Mouse (Mus musculus) midbrain, embryonic 14.5 days (tissue): Measurements from ENCODE around the gene Ppm1l. TPM values are rescaled to one million over a fixed set of nuclear protein-coding genes. Genes with fewer than 3 reads are reported as not detected.

Experiments used
- ATAC-seq: fragments of 200-750 bp; cut with Nextera tagmentation; 2 replicates; pipeline ENCODE4 v1.8.0; 2017; ENCODE audit warnings: moderate number of reproducible peaks, moderate library complexity; ENCODE audit not compliant: low FRiP score, low TSS enrichment
- DNase-seq: peaks from one replicate; pipeline ENCODE4 v3.0.0-alpha.2; 2015
- H3K27ac ChIP-seq: fragments of 300-500 bp; sonication (generic); replicated peaks from 2 replicates; pipeline ENCODE4 v1.5.1; 2014; ENCODE audit warnings: mild to moderate bottlenecking, low read depth, low read length, moderate library complexity
- H3K27me3 ChIP-seq: fragments of 300-500 bp; sonication (generic); 2 replicates; pipeline ENCODE4 v1.6.1; 2014; ENCODE audit warnings: low read length, control low read depth, mixed read lengths; ENCODE audit not compliant: control insufficient read depth, insufficient read depth
- H3K36me3 ChIP-seq: fragments of 300-500 bp; sonication (generic); 2 replicates; pipeline ENCODE4 v1.6.1; 2014; ENCODE audit warnings: low read length, control low read depth; ENCODE audit not compliant: control insufficient read depth, insufficient read depth
- H3K4me1 ChIP-seq: fragments of 300-500 bp; sonication (generic); 2 replicates; pipeline ENCODE4 v1.6.1; 2014; ENCODE audit warnings: mild to moderate bottlenecking, antibody characterized with exemption, low read length, control low read depth; ENCODE audit not compliant: control insufficient read depth, insufficient read depth
- H3K4me2 ChIP-seq: fragments of 300-500 bp; sonication (generic); 2 replicates; pipeline ENCODE4 v1.6.1; 2014; ENCODE audit warnings: mild to moderate bottlenecking, low read length, moderate library complexity
- H3K4me3 ChIP-seq: fragments of 300-500 bp; sonication (generic); replicated peaks from 2 replicates; pipeline ENCODE4 v1.5.1; 2014; ENCODE audit warnings: low read depth, low read length
- H3K9ac ChIP-seq: fragments of 300-500 bp; sonication (generic); replicated peaks from 2 replicates; pipeline ENCODE4 v1.6.1; 2014; ENCODE audit warnings: mild to moderate bottlenecking, low read length, moderate library complexity
- H3K9me3 ChIP-seq: fragments of 300-500 bp; sonication (generic); 2 replicates; pipeline ENCODE4 v1.6.1; 2016; ENCODE audit warnings: low read length, control low read depth, mixed read lengths; ENCODE audit not compliant: control insufficient read depth
- WGBS: fragments of 180-500 bp; shearing (Covaris S2); extraction: QIAGEN DNeasy Blood & Tissue Kit; methylation state at CpG from one replicate; pipeline ENCODE4 v1.1.7; 2014; 5-methylcytosine and 5-hydroxymethylcytosine counted together
- polyA plus RNA-seq: library from polyadenylated mRNA; unstranded; fragments of >200 nt; fragmentation: Nextera tagmentation; extraction: Ambion mirVana; gene quantifications from 2 replicates; pipeline ENCODE4 v1.2.1, GENCODE M21; 2014

The Ppm1l gene
- polyA plus RNA-seq, 1 experiment from 2014 or later: 26.2 TPM

DNA sequence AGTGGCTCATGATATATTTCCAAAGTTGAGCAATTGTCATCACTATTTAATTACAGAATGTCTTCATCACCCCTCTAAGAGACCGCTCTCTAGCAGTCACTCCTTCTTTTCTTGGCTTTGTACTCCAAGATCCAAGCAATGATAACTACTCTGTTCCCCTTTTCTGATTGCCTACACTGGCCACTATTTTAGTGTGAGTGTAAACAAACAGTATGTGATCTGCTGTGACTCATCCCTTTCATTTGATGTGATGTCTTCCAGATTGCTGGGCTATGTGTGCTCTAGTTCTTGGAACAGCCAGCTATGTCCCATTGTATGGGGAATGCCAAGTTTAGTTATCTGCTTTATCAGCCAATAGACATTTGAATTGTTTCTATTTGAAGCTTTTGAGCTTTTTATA is 210.7 kb downstream of the Ppm1l start:
- 93% methylated on average over 1 of the region's 1 CpGs for WGBS
- Histone ChIP-seq H3K4me3 (no peak overlapping the region), H3K27ac (no peak overlapping the region), H3K36me3 (no peaks in the 10 kb centered on the region), H3K9me3 (no peaks in the 10 kb centered on the region), H3K9ac (no peak overlapping the region), H3K4me1 (no peaks in the 10 kb centered on the region; the same call in 1 of the 2 replicates), H3K4me2 (no peak overlapping the region), H3K27me3 (no peaks in the 10 kb centered on the region)
- DNase-seq (no peak), ATAC-seq (no peak)

DNA sequence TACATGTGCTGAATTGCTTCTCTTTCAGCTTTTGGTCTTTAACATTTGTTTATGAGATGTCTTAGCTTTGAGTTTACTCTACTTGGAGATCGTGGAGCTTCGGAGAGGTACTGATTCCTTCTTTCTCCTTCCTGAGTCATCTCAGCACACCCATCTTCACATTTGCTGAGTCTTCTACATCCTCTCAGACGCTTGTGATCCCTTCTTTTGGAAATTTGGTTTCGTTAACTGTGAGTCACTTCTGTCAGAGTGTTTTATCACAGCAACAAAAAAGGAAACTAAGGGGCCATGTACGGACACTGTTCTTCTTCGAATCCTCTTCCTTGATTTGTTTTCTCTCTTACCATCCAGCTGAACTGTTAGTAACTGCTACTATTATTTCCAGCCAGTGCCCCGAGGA is 212.9 kb downstream of the Ppm1l start:
- no peaks in the 10 kb centered on the region for H3K27me3 ChIP-seq
- H3K27ac ChIP-seq: no peak overlapping the region
- WGBS: 82% methylated on average over 7 of the region's 7 CpGs
- no peak overlapping the region for H3K4me3 ChIP-seq
- DNase-seq: no peak
- H3K36me3 ChIP-seq: no peaks in the 10 kb centered on the region
- H3K4me1 ChIP-seq: no peaks in the 10 kb centered on the region; the same call in 1 of the 2 replicates
- no peak overlapping the region for H3K9ac ChIP-seq
- ATAC-seq: no peak
- no peaks in the 10 kb centered on the region for H3K9me3 ChIP-seq
- H3K4me2 ChIP-seq: no peak overlapping the region

DNA sequence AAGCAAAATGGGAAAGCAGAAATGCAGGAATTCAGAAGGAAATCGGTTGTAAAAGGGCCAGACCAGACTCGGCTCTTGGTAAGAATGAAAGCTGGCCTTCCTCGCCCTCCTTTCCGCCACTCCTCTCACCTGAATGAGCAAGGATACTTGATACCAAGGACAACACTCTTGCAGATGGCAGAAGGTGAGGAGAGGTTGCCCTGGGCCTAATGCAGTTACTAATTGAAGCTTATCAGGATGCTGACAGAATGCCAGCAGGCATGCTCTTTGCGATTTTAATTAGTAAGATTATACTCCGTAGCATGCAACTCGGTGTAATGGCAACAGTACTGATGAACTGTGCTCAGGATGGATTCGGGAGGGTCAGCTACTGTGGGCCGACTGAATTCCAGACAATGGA is 214.8 kb downstream of the Ppm1l start:
- no peak for ATAC-seq

DNA sequence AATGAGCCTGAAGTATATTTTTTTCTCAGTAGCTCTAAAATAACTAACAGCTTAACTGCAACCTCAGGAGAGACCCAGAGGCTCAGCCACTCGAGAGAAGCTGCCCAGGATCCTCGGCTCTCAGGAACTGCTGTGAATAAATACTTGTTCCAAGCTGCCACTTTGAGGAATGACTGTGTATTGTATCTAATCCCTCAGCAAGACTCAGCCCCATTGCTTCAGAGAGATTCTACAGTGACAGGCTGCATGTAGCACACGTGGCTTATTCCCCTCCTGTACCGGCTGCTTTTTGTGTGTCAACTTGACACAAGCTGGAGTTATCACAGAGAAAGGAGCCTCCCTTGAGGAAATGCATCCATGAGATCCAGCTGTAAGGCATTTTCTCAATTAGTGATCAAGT is 216.0 kb downstream of the Ppm1l start:
- ATAC-seq: no peak
- WGBS: 57% methylated on average over 4 of the region's 4 CpGs
- peaks cover 26% of the 10 kb centered on the region for H3K4me1 ChIP-seq

More for the DNA sequence above, 214.8 kb downstream of the Ppm1l start:
- no peak overlapping the region for H3K4me3 ChIP-seq
- DNase-seq: no peak
- no peak overlapping the region for H3K9ac ChIP-seq
- H3K27ac ChIP-seq: no peak overlapping the region; the same call in 1 of the 2 replicates
- H3K4me2 ChIP-seq: no peak overlapping the region
- H3K27me3 ChIP-seq: no peaks in the 10 kb centered on the region
- no peaks in the 10 kb centered on the region for H3K9me3 ChIP-seq
- no peaks in the 10 kb centered on the region for H3K36me3 ChIP-seq
- WGBS: 75% methylated on average over 9 of the region's 9 CpGs
- peaks cover 16% of the 10 kb centered on the region for H3K4me1 ChIP-seq

DNA sequence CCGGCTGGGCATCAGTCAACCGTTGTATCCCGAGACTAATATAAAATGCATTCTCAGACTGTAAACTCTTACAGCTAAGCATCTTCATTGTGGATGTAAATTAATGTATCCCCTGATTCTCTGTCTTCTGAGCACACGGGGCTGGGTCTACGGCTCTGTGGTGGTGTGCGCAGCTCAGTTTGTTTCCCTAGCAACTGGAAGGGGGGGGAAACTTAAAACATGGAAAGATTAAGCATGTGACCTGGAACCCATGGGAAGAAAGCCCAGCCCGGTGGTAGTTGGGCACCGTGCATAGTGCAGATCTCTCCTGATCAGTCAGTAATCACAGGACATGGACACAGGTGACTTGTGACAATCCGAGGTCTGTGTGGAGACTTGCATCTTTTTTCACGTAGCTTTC is 218.8 kb downstream of the Ppm1l start:
- ATAC-seq (peak; percentile 75), DNase-seq (peak; percentile 73)
- peak overlapping the region; percentile 70 for H3K27ac ChIP-seq
- H3K9ac ChIP-seq: no peak overlapping the region
- no peak overlapping the region for H3K4me3 ChIP-seq
- peaks cover 26% of the 10 kb centered on the region for H3K4me1 ChIP-seq
- WGBS: 16% methylated on average over 10 of the region's 10 CpGs
- no peaks in the 10 kb centered on the region for H3K27me3 ChIP-seq
- no peaks in the 10 kb centered on the region for H3K9me3 ChIP-seq
- peak overlapping the region; percentile 30 for H3K4me2 ChIP-seq
- no peaks in the 10 kb centered on the region for H3K36me3 ChIP-seq

More for the DNA sequence above, 216.0 kb downstream of the Ppm1l start:
- no peak for DNase-seq
- H3K36me3 ChIP-seq: no peaks in the 10 kb centered on the region
- no peak overlapping the region for H3K9ac ChIP-seq
- H3K9me3 ChIP-seq: no peaks in the 10 kb centered on the region
- no peak overlapping the region for H3K27ac ChIP-seq
- no peaks in the 10 kb centered on the region for H3K27me3 ChIP-seq
- no peak overlapping the region for H3K4me2 ChIP-seq
- no peak overlapping the region for H3K4me3 ChIP-seq

DNA sequence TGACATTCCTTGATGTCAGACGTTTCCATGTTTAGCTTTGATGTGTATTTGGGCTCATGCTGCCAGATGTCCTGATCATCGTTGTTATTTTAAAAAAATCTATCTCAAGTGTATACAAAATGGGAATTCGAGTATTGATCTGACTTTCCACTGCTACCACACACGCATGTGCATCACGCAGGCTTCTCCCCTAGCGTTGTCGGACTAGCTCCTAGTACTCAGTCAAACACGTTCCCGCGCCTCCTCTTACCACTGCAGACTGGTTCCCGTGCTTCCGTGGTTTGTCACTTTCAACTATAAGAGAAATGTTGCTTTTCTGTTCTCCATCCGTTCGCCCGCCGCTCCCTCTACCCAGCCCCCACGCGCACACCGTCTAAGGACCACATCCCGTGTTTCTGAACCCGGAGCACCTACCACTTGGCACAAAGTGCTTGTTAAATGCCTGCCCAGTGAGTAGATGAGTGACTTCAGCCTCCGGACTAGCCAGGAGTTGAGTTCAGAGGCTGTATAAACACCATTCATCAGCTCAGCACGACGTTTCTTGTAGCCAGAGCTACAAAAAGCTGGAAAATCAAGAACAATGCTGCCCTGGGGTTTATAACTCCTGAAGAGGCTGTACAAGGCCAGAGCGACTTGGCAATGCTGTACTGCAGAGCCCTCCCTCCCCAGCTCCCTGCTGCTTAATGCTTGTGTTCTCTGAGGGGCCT is 219.4 kb downstream of the Ppm1l start:
- Histone ChIP-seq H3K4me1 (peaks cover 26% of the 10 kb centered on the region), H3K9me3 (no peaks in the 10 kb centered on the region), H3K27me3 (no peaks in the 10 kb centered on the region), H3K27ac (peak overlapping the region; percentile 70), H3K9ac (no peak overlapping the region; the same call in 1 of the 2 replicates), H3K4me2 (peak overlapping the region; percentile 30), H3K36me3 (no peaks in the 10 kb centered on the region), H3K4me3 (no peak overlapping the region)
- DNase-seq: peak; percentile 72
- ATAC-seq: peak; percentile 31; the same call in 1 of the 2 replicates
- WGBS: 29% methylated on average over 25 of the region's 25 CpGs

DNA sequence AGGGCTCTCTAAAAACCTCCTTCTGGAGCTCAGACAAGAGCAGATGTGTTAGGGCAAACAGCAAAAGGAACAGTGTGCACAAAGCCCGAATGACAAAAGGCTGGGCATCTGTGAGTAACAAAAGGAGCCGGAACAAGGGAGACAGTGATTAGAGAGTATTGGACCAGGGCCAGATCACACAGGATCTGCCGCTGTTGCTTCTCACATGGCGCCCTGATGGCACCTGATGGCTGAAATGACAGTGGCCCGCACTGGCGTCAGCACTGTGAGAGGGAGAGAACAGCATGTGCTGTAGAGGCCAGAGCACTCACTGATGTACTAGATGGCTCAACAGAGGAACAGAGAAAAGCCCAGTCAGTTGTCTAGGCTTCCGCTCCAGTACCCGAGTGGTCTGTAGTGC is 226.3 kb downstream of the Ppm1l start:
- Histone ChIP-seq H3K9me3 (peaks cover 3% of the 10 kb centered on the region; the same call in 1 of the 2 replicates), H3K9ac (no peak overlapping the region), H3K4me1 (peaks cover 10% of the 10 kb centered on the region), H3K27ac (no peak overlapping the region; the same call in 1 of the 2 replicates), H3K27me3 (no peaks in the 10 kb centered on the region), H3K36me3 (no peaks in the 10 kb centered on the region), H3K4me3 (no peak overlapping the region), H3K4me2 (no peak overlapping the region)
- ATAC-seq (peak; percentile 67), DNase-seq (peak; percentile 59)
- 39% methylated on average over 8 of the region's 8 CpGs for WGBS

DNA sequence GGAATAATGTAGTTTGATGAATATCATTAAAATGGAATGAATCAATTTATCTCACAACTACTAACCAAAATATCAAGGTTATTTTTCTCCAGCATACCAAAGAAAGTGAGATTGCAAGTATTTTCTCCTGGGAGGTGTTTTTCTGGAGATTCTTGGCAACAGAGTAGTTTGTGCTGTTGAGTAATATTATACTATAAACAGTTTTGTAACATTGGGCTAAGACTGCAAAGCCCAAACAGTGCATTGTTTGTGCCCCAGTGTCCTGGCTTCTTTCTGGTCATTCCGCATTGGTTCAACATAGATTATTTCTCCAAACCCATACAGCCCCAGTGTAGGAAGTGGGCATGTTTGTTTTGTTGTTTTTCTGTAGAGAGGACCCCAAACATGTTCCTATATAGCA is 227.1 kb downstream of the Ppm1l start:
- Histone ChIP-seq H3K9me3 (peaks cover 3% of the 10 kb centered on the region; the same call in 1 of the 2 replicates), H3K27me3 (no peaks in the 10 kb centered on the region), H3K4me1 (peaks cover 13% of the 10 kb centered on the region), H3K36me3 (no peaks in the 10 kb centered on the region), H3K4me2 (no peak overlapping the region), H3K9ac (no peak overlapping the region), H3K27ac (no peak overlapping the region), H3K4me3 (no peak overlapping the region)
- 98% methylated on average over 1 of the region's 1 CpGs for WGBS
- no peak for DNase-seq
- no peak for ATAC-seq

DNA sequence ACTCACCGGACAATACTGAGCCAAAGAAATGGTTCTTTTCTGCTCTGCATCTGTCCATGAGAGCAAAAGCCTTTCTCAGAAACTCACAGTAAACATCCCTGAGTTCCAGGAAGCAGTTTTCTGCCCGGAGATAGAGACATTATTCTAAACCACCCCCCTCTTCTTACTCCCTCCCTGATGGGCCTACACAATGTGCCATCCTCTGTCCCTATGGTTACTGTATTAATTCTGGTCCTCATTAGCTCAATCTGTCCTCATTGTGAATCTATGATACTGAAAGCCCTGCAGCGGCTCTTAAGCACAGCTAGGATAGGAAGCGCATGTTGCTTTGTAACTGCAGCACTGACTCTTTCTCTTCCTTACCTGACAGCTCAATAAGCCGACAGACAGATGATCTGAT is 228.4 kb downstream of the Ppm1l start:
- Histone ChIP-seq H3K9ac (no peak overlapping the region), H3K36me3 (no peaks in the 10 kb centered on the region), H3K9me3 (peaks cover 3% of the 10 kb centered on the region; the same call in 1 of the 2 replicates), H3K4me3 (no peak overlapping the region), H3K27ac (no peak overlapping the region), H3K4me2 (no peak overlapping the region), H3K4me1 (peaks cover 14% of the 10 kb centered on the region), H3K27me3 (no peaks in the 10 kb centered on the region)
- DNase-seq: no peak
- WGBS: 59% methylated on average over 5 of the region's 5 CpGs
- no peak; the same call in 1 of the 2 replicates for ATAC-seq
